Mouse (Mus musculus): ENCODE results near the gene Smdt1. TPM values are rescaled to one million over a fixed set of nuclear protein-coding genes. Genes with fewer than 3 reads are reported as not detected.
"Not testable (repeated sequence)": the region's sequence is repeated elsewhere in the genome, so short reads cannot be mapped to it uniquely, and the experiment has no call there.

Smdt1 gene
- total RNA-seq, 2 experiments from 2014 or later, result 176 to 206 TPM

GRCm38 (mm10) chr15:82372446-82372845, 33.7 kb downstream of the Smdt1 start:
- no peak for DNase-seq

DNA sequence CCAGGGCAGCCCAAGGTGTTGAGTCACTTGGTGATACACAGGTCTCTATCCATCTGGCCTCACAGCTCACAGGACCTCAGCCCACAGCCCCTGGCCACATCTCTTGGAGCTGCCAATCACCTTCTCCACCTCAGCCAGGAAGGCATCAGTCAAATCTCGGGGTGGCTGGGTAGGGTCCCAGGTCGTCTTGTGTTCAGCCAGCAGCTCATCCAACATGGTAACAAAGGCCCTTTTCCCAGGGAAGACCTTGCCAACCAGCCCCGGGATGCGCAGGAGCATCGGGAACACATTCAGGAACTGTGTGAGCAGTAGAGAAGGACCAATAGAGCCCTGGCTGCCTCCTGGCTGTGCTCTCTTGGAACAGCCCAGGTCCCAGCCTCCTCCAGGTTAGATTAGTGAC, 34.2 kb downstream of the Smdt1 start:
- no peak for DNase-seq

GRCm38 (mm10) chr15:82374437-82374836, 35.7 kb downstream of the Smdt1 start:
- no peak for DNase-seq

DNA sequence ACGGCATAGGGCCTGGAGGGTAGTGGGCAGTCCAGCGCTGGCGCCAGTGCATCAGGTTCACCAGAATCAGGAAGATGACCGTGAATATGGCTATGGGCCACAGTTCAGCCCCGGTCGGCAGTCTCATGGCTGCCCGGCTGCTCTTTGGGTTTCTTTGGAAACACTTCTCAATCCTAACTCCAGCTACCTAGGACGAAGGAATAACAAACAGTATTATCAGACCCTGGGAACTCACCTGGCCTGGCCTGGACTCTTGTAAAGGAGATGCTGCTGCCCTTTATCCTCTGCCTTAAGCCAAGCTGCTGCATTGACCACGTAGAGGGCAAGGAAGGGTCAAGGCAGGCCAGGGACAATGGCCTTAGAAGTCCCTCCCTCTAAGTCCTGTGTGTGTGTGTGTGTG, 37.1 kb downstream of the Smdt1 start:
- no peak for DNase-seq

- DNase-seq, result peak; percentile 77
These were observed 37.8 kb downstream of the Smdt1 start for GRCm38 (mm10) chr15:82376393-82377138.

DNA sequence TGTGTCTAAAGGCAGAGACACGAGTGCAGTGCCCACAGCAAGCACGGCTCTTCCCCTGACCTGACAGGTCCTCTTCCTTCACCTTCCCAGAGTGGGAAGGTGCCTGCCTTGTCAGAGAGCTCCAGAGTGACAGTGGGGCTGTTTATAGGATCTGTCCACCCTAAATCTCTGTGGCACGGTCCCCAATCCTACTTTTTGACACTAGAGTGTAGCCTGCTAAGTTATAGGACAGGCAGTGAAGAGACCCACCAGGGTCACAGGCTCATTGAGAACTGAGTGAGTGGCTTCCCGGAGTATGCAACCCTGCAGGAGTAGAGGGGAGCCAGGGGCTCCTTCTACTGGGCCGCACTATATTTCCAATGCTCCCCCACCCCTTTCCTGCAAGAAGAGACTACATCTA, 38.9 kb downstream of the Smdt1 start:
- no peak for DNase-seq

DNA sequence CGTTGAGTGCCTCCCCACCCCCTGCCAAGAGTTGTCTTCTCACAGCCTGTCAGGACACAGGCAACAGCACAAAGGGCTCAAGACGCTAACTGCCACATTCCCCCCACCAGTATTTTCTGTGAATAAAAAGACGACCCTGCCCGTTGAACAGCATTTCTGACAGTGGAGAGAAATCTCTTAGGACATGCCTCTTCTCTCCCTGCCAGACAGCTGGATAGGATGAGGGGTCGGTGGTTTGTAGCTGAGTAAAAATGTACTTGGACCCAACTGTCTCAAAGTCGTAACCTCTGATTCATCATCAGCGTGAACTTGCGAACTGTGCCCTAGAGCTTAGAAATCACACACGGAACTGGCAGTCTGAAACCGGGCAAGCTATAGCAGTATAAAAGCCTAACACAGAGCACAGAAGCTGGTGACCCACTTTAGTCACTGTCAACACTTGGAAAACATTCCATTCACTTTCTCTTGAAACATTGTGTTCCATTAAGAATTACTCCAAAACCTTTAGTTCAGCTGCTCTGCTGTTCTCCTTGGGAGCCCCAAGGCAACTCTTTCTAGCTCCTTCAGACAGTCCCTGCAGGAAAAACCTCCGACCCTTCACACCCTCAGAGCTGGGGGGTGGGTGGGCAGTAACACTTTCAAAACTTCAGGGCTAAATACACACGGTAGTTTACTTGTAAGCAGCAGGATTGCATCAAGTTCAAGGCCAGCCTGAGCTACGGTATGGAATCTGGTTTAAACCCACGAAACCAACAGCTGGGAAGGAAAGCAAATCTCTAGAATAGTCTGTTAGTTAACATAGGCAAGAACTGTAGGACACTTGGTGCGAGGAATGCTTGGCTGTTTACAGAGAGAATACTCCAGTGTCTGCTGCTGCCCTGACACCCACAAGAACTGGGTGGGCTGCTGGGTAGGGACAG, 39.8 kb downstream of the Smdt1 start:
- DNase-seq, result no peak

DNA sequence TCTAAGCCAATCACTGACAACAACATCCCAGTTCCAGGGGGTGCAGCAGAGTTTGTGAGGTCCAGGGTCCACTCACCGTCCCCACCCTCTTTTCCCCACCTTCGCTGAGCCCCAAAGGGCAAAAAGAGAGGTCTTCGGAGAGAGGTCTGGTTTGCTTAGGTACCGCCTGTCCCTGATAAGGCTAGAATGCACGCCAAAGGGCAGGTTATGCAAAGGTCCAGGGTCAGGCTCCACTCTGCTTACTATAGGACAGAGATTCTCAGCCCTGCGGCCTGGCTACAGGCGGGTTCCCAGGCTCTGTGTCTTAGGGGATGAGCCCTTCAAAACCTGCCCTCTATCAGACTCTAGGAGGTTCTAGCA, 40.7 kb downstream of the Smdt1 start:
- no peak for DNase-seq

GRCm38 (mm10) chr15:82379871-82380713, 41.3 kb downstream of the Smdt1 start, which contains the start of gene Cyp2d22:
Gene Cyp2d22, minus strand, starts transcription at chr15:82380260.
- DNase-seq, result peak; percentile 64

GRCm38 (mm10) chr15:82380714-82381062, 41.9 kb downstream of the Smdt1 start:
- DNase-seq, result no peak

- no peak for DNase-seq
These were observed 43.7 kb downstream of the Smdt1 start for GRCm38 (mm10) chr15:82382441-82382840.

GRCm38 (mm10) chr15:82385729-82386128, 47.0 kb downstream of the Smdt1 start:
- DNase-seq, result no peak

DNA sequence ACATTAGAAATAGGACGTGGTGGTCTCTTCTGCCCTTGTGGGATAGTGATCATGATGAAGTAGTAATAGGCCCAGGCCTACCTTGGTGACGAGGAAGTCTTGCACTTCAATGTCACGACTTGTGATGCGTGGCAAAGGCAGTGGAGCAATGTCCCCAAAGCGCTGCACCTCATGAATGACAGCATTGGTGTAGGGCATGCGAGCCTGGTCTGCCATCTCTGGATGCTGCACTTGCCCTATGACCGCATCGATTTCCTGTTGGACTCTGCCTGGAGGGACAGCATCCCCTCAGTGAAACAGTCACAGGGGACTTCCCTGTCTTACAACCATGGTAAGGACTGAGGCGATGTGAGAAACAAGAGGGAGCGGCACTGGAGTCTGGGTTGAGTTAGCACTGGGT, 51.2 kb downstream of the Smdt1 start:
- DNase-seq, result not testable (repeated sequence)

GRCm38 (mm10) chr15:82393922-82394321, 55.2 kb downstream of the Smdt1 start, which contains the start of gene Cyp2d11:
Gene Cyp2d11, minus strand, starts transcription at chr15:82394022.
- not testable (repeated sequence) for DNase-seq

DNA sequence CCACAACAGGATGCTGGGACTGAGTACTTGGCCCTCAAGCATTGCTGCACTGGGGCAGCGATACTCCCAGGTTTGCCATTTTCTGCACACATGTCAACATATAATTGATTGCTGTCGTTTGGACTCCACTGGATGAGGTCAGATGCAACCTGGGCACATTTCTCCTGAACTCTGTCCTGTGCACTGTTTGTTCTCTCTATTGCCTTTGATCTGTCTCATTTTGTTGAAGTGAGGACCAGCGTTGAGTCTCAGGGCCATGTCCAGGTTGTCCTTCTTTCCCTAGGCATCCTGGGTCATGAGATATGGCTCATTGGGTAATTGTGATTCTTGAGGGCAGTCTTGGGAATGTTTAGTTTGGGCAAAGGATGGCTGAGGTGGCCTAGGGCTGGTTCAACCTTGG, 57.2 kb downstream of the Smdt1 start:
- not testable (repeated sequence) for DNase-seq

Small RNA genes lying within 50 kb of the gene (microRNA-seq; reads per million reads assigned to microRNA genes)
- gene Mir7684, result 0 reads per million in 2 experiments

Other genes with a start within 250 kb of the Smdt1 start
- gene Ccdc134, start 211.0 kb upstream of the Smdt1 start, total RNA-seq (2021), result 1 to 10 TPM; 6.1 to 8.3 TPM
- 10 to 100 TPM; 79.0 to 84.5 TPM for gene Srebf2, start 191.8 kb upstream of the Smdt1 start, total RNA-seq (2021)
- gene Shisa8, start 126.1 kb upstream of the Smdt1 start, total RNA-seq (2021), result under 1 TPM; 0.52 to 0.95 TPM
- gene Tnfrsf13c, start 114.6 kb upstream of the Smdt1 start, total RNA-seq (2021), result under 1 TPM; 0.36 to 0.41 TPM
- gene Cenpm, start 94.2 kb upstream of the Smdt1 start, total RNA-seq (2021), result 10 to 100 TPM; 23.8 to 24.7 TPM
- gene 1500009C09Rik, start 86.6 kb upstream of the Smdt1 start, total RNA-seq (2021), result not detected
- gene Sept3, start 64.1 kb upstream of the Smdt1 start, total RNA-seq (2021), result 1 to 10 TPM; 1.3 to 1.9 TPM
- under 1 TPM; 0.43 TPM for gene Wbp2nl, start 40.0 kb upstream of the Smdt1 start, total RNA-seq (2021)
- 10 to 100 TPM; 40.0 to 41.1 TPM for gene Naga, start within 50 bp of the Smdt1 start, total RNA-seq (2021)
- 1 to 10 TPM; 3.7 to 4.8 TPM for gene Pheta2, start within 50 bp of the Smdt1 start, total RNA-seq (2021)
- 100 to 1,000 TPM; 438 to 494 TPM for gene Ndufa6, start 15.4 kb downstream of the Smdt1 start, total RNA-seq (2021)
- gene Cyp2d22, start 41.3 kb downstream of the Smdt1 start, total RNA-seq (2021), result 10 to 100 TPM; 15.0 to 17.1 TPM
- under 1 TPM in 1 of 2 experiments, not detected in 1; 0.16 TPM for gene Cyp2d11, start 55.1 kb downstream of the Smdt1 start, total RNA-seq (2021)
- gene Cyp2d10, start 68.2 kb downstream of the Smdt1 start, total RNA-seq (2021), result not detected
- gene Cyp2d9, start 94.5 kb downstream of the Smdt1 start, total RNA-seq (2021), result under 1 TPM in 1 of 2 experiments, not detected in 1; 0.26 TPM
- gene Cyp2d12, start 216.1 kb downstream of the Smdt1 start, total RNA-seq (2021), result not detected